Mouse (Mus musculus): ENCODE measurements around the gene Ssbp4. TPM values are rescaled to one million over a fixed set of nuclear protein-coding genes. Genes with fewer than 3 reads are reported as not detected.

Ssbp4 gene
- polyA plus RNA-seq (2012; rRNA removed) = 172 and 181 TPM in 2 replicates

DNA sequence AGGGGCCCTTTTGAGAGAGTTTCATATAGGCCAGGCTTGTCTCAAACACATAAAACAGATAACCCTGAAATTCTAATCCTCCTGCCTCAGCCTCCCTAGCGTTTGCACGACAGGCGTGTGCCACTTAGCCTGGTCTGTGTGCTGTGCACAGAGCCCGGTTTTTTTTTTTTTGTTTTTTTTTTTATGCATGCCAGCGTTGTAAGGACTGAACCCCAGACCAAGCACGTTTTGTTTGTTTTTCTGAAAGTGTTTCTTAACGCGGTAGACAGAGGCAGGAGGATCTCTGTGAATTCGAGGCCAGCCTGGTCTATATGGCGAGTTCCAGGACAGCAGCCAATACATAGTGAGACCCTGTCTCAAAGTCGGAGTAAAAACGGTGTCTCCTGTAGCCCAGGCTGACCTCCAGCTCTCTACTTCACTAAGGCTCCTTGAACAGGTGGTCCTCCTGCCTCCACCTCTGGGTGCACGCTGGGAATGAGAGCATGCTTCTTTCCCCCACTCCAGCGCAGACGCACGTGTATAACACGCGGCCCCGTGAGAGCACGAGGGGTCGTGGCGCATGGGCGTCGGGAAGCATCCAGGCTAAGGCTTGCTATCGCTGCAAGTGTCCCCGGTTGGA lies at the start of gene Ssbp4:
Gene Ssbp4 (minus strand): TSS at position 124 of the 619 bp plus-strand sequence.
- Histone ChIP-seq H3K27ac (ENCODE audit: insufficient read depth, low read length) (peak within 1 kb of the TSS; percentile 80), H3K4me1 (ENCODE audit: control insufficient read depth, insufficient read depth, low read length) (peaks cover 13% of the 10 kb centered on the region), H3K27me3 (ENCODE audit: control insufficient read depth, insufficient read depth, low read length) (no peaks in the 10 kb centered on the region), H3K4me3 (replicated peaks; ENCODE audit: insufficient read depth, low read depth, low read length) (peak within 1 kb of the TSS; percentile 97)
- DNase-seq = no peak
- 5% methylated on average over 26 of the region's 26 CpGs for WGBS
- TF ChIP-seq CTCF (IDR thresholded peaks at IDR 0.05; ENCODE audit: borderline replicate concordance, insufficient read depth, low read depth, low read length) (no peak), POLR2A (IDR thresholded peaks at IDR 0.05; ENCODE audit: borderline replicate concordance, insufficient read depth, low read length) (no peak)

DNA sequence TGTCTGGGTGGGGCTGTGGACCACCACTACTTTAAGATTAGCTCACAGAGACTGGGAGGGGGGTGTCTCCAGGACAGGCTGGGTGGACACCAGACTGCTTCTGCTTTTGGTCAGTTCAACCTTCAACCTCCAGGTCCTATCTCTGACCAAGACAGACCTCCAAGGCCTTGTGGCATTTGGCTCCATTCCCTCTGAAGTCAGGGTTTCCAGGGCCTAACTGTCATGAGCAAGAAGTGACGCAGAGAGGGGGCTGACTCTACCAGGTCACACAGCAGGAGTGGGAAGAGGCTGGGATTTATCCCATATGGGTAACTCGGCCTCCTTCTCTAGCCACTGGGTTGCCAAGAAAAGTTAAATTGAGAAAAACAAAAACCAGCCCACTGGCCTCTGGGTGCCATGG lies 49.1 kb upstream of the Ssbp4 start:
- H3K4me1 ChIP-seq (ENCODE audit: control insufficient read depth, insufficient read depth, low read length) = no peaks in the 10 kb centered on the region
- no peak overlapping the region for H3K4me3 ChIP-seq (replicated peaks; ENCODE audit: insufficient read depth, low read depth, low read length)
- H3K27ac ChIP-seq (ENCODE audit: insufficient read depth, low read length) = no peak overlapping the region
- 54% methylated on average over 2 of the region's 2 CpGs for WGBS
- no peaks in the 10 kb centered on the region for H3K27me3 ChIP-seq (ENCODE audit: control insufficient read depth, insufficient read depth, low read length)
- DNase-seq = no peak
- TF ChIP-seq CTCF (IDR thresholded peaks at IDR 0.05; ENCODE audit: borderline replicate concordance, insufficient read depth, low read depth, low read length) (no peak), POLR2A (IDR thresholded peaks at IDR 0.05; ENCODE audit: borderline replicate concordance, insufficient read depth, low read length) (no peak)

DNA sequence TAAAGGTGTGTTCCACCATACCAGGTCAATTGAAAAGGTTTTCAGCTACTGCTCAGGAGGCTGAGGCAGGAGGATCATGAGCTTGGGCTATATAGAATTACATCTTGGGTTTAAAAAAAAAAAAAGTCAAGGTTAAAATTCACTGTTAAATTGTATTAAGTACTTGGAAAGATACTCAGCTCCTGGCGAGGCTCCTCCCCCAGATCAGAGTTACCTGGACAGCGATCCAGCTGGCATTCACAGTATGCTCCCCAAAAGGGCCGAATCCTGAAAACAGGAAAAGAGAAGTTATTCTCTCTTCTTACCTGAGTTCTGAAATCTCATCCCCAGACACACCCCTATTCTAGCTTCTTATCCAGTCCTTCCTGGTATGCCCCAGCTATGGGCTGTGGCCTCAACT lies 48.5 kb upstream of the Ssbp4 start:
- WGBS = 93% methylated on average over 3 of the region's 3 CpGs
- H3K27me3 ChIP-seq (ENCODE audit: control insufficient read depth, insufficient read depth, low read length) = no peaks in the 10 kb centered on the region

DNA sequence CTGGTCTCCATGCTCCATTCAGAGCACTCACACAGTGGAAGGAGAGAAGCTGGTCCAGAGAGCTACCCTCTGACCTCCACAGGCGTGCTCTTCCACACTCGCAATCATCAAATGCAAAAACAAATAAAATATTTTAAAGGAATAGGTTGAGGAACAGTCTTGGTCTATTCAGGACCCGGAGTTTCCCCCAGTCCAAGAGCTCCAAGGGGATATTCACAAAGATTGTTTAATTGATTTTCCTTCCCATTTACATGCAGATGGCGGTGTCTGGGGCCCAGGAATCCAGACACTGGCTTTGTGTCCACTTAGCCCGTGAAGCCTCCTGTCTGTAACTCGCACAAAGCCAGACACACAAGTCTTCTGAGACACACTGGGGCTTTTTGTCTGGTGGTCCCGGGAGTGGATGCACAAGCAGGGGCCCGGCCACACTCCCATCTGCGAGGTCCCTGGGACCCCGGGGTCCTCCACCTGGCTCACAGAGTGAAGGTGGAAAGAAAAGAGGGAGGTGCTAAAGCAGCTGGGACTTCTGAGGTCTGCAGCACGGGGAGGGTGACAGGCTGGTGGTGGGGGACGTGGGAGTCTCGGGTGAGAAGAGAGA lies 47.6 kb upstream of the Ssbp4 start:
- DNase-seq = no peak
- no peaks in the 10 kb centered on the region for H3K4me1 ChIP-seq (ENCODE audit: control insufficient read depth, insufficient read depth, low read length)
- no peak overlapping the region for H3K4me3 ChIP-seq (replicated peaks; ENCODE audit: insufficient read depth, low read depth, low read length)
- WGBS = 41% methylated on average over 13 of the region's 13 CpGs
- no peak for TF ChIP-seq CTCF (IDR thresholded peaks at IDR 0.05; ENCODE audit: borderline replicate concordance, insufficient read depth, low read depth, low read length)
- no peak for TF ChIP-seq POLR2A (IDR thresholded peaks at IDR 0.05; ENCODE audit: borderline replicate concordance, insufficient read depth, low read length)
- H3K27me3 ChIP-seq (ENCODE audit: control insufficient read depth, insufficient read depth, low read length) = no peaks in the 10 kb centered on the region
- no peak overlapping the region for H3K27ac ChIP-seq (ENCODE audit: insufficient read depth, low read length)

More for the DNA sequence above, 48.5 kb upstream of the Ssbp4 start:
- no peak for TF ChIP-seq CTCF (IDR thresholded peaks at IDR 0.05; ENCODE audit: borderline replicate concordance, insufficient read depth, low read depth, low read length)
- no peak for TF ChIP-seq POLR2A (IDR thresholded peaks at IDR 0.05; ENCODE audit: borderline replicate concordance, insufficient read depth, low read length)
- Histone ChIP-seq H3K4me3 (replicated peaks; ENCODE audit: insufficient read depth, low read depth, low read length) (no peak overlapping the region), H3K4me1 (ENCODE audit: control insufficient read depth, insufficient read depth, low read length) (no peaks in the 10 kb centered on the region), H3K27ac (ENCODE audit: insufficient read depth, low read length) (no peak overlapping the region)
- DNase-seq = no peak

DNA sequence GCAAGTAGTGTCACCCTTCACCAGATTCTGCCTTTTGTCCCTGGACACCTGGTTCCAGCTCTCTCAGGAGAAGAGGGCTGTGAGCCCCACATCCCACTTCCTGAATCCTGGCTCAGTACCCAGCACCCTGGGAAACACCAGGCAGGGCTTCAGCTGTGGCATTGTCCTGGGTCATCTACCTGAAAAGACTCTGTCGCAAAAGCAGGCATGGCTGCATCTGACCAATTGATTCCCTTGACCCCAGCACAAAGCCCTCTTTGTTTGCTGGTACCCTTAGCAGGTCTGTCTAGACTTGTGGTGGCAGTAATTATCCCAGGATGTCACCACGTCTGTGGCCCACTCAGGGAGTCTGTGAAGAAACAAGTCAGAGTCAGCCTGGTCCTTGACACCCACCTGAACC lies 46.8 kb upstream of the Ssbp4 start:
- Histone ChIP-seq H3K27me3 (ENCODE audit: control insufficient read depth, insufficient read depth, low read length) (no peaks in the 10 kb centered on the region), H3K4me3 (replicated peaks; ENCODE audit: insufficient read depth, low read depth, low read length) (no peak overlapping the region), H3K27ac (ENCODE audit: insufficient read depth, low read length) (no peak overlapping the region), H3K4me1 (ENCODE audit: control insufficient read depth, insufficient read depth, low read length) (no peaks in the 10 kb centered on the region)
- DNase-seq = no peak
- no peak for TF ChIP-seq CTCF (IDR thresholded peaks at IDR 0.05; ENCODE audit: borderline replicate concordance, insufficient read depth, low read depth, low read length)
- no peak for TF ChIP-seq POLR2A (IDR thresholded peaks at IDR 0.05; ENCODE audit: borderline replicate concordance, insufficient read depth, low read length)
- WGBS = 58% methylated on average over 2 of the region's 2 CpGs

DNA sequence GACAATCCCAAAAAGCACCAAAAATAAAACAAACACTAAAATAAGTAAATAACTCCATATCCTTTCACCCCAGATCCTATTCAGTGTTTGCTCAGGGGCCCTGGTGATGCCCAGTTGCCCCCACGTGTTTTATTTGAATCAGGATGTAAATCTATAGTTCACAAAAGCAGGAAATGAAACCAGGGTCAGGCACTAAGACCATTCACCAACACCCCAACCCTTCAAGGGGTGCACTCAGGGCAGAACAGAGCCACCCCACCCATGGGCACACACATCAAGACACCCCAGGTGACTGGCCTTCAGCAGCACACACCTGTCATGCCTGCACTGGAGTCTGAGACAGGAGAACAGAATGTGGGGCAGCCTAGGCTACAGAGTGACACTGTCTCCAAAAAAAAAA lies 45.4 kb upstream of the Ssbp4 start:
- DNase-seq = no peak
- no peak for TF ChIP-seq POLR2A (IDR thresholded peaks at IDR 0.05; ENCODE audit: borderline replicate concordance, insufficient read depth, low read length)
- no peak for TF ChIP-seq CTCF (IDR thresholded peaks at IDR 0.05; ENCODE audit: borderline replicate concordance, insufficient read depth, low read depth, low read length)
- 90% methylated on average over 1 of the region's 1 CpGs for WGBS

DNA sequence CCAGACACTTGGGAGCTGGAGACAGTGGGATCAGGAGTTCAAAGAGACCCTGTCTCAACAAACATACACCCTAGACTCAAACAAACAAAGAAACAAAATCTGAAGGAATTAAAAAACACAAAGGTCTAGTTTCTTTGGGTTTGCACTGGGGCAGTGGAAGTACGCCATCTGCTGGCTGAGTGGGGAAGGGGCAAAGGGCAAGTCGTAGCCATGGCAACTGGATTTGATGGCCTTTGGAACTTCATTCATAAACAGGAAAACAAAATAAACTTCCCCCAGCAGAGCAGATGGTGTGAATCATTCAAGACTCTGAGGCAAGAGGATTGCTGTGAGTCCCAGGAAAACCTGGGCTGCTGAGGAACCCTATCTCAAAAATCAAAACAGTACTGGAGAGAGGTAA lies 44.6 kb upstream of the Ssbp4 start:
- 53% methylated on average over 2 of the region's 2 CpGs for WGBS
- Histone ChIP-seq H3K27ac (ENCODE audit: insufficient read depth, low read length) (no peak overlapping the region), H3K4me3 (replicated peaks; ENCODE audit: insufficient read depth, low read depth, low read length) (no peak overlapping the region), H3K4me1 (ENCODE audit: control insufficient read depth, insufficient read depth, low read length) (peaks cover 7% of the 10 kb centered on the region; the same call in 1 of the 2 replicates), H3K27me3 (ENCODE audit: control insufficient read depth, insufficient read depth, low read length) (no peaks in the 10 kb centered on the region)
- TF ChIP-seq POLR2A (IDR thresholded peaks at IDR 0.05; ENCODE audit: borderline replicate concordance, insufficient read depth, low read length) (no peak), CTCF (IDR thresholded peaks at IDR 0.05; ENCODE audit: borderline replicate concordance, insufficient read depth, low read depth, low read length) (peak; percentile 51; the same call in 1 of the 2 replicates)
- DNase-seq = no peak

More for the DNA sequence above, 45.4 kb upstream of the Ssbp4 start:
- no peak overlapping the region for H3K4me3 ChIP-seq (replicated peaks; ENCODE audit: insufficient read depth, low read depth, low read length)
- no peaks in the 10 kb centered on the region for H3K27me3 ChIP-seq (ENCODE audit: control insufficient read depth, insufficient read depth, low read length)
- H3K27ac ChIP-seq (ENCODE audit: insufficient read depth, low read length) = no peak overlapping the region
- peaks cover 6% of the 10 kb centered on the region; the same call in 1 of the 2 replicates for H3K4me1 ChIP-seq (ENCODE audit: control insufficient read depth, insufficient read depth, low read length)

DNA sequence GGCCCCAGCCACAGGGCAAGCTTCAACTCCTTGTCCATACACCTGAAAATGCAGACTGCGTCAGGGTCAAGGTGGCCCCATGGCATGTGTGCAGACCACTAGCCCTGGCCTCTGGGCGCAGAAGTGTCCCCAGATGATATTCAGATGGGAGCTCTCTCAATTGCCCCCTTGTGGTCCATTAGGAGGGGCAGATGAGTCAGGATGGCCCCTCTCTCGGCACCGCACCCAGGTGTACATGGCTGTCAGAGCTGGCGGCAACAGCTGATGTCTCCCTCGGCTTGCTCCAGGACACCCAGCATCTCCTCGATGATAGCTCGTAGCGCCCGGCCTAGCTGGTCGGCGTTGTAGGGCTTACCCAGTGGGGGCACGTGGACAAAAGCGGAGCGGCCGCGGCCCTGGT lies 41.7 kb upstream of the Ssbp4 start:
- no peaks in the 10 kb centered on the region for H3K27me3 ChIP-seq (ENCODE audit: control insufficient read depth, insufficient read depth, low read length)
- DNase-seq = no peak
- TF ChIP-seq CTCF (IDR thresholded peaks at IDR 0.05; ENCODE audit: borderline replicate concordance, insufficient read depth, low read depth, low read length) (no peak), POLR2A (IDR thresholded peaks at IDR 0.05; ENCODE audit: borderline replicate concordance, insufficient read depth, low read length) (no peak)
- no peak overlapping the region for H3K4me3 ChIP-seq (replicated peaks; ENCODE audit: insufficient read depth, low read depth, low read length)
- WGBS = 94% methylated on average over 17 of the region's 17 CpGs
- no peak overlapping the region for H3K27ac ChIP-seq (ENCODE audit: insufficient read depth, low read length)
- H3K4me1 ChIP-seq (ENCODE audit: control insufficient read depth, insufficient read depth, low read length) = peaks cover 7% of the 10 kb centered on the region; the same call in 1 of the 2 replicates

Measured in cerebellum, adult 2 months (tissue).